Mouse (Mus musculus) embryonic facial prominence, embryonic 13.5 days (tissue): ENCODE results near the gene Hhatl. TPM values are rescaled to one million over a fixed set of nuclear protein-coding genes. Genes with fewer than 3 reads are reported as not detected.

Experiments
- ATAC-seq: fragments of 200-750 bp; cut with Nextera tagmentation; 2 replicates; pipeline ENCODE4 v1.8.0; 2017; ENCODE audit warnings: low read depth; ENCODE audit not compliant: insufficient number of reproducible peaks, insufficient read depth, low FRiP score, low TSS enrichment
- H3K27ac ChIP-seq: fragments of 300-500 bp; sonication (generic); 2 replicates; pipeline ENCODE4 v1.5.1; 2015; ENCODE audit warnings: moderate library complexity, mild to moderate bottlenecking, inconsistent platforms
- H3K27me3 ChIP-seq: fragments of 300-500 bp; sonication (generic); 2 replicates; pipeline ENCODE4 v1.6.1; 2015; ENCODE audit warnings: mild to moderate bottlenecking, inconsistent platforms
- H3K36me3 ChIP-seq: fragments of 300-500 bp; sonication (generic); 2 replicates; pipeline ENCODE4 v1.6.1; 2015; ENCODE audit warnings: mild to moderate bottlenecking, inconsistent platforms
- H3K4me1 ChIP-seq: fragments of 300-500 bp; sonication (generic); 2 replicates; pipeline ENCODE4 v1.6.1; 2015; ENCODE audit warnings: inconsistent platforms
- H3K4me2 ChIP-seq: fragments of 300-500 bp; sonication (generic); 2 replicates; pipeline ENCODE4 v1.6.1; 2015; ENCODE audit warnings: moderate library complexity, mild to moderate bottlenecking, inconsistent platforms
- H3K4me3 ChIP-seq: fragments of 300-500 bp; sonication (generic); 2 replicates; pipeline ENCODE4 v1.5.1; 2015; ENCODE audit warnings: mild to moderate bottlenecking, inconsistent platforms
- H3K9ac ChIP-seq: fragments of 300-500 bp; sonication (generic); 2 replicates; pipeline ENCODE4 v1.6.1; 2015; ENCODE audit warnings: mild to moderate bottlenecking, inconsistent platforms
- H3K9me3 ChIP-seq: fragments of 300-500 bp; sonication (generic); 2 replicates; pipeline ENCODE4 v1.6.1; 2016; ENCODE audit warnings: inconsistent platforms
- WGBS: fragments of 180-500 bp; shearing (Covaris S2); methylation state at CpG from one replicate; pipeline ENCODE4 v1.1.7; 2015; ENCODE audit warnings: mixed read lengths; 5-methylcytosine and 5-hydroxymethylcytosine counted together
- polyA plus RNA-seq: library from polyadenylated mRNA; unstranded; fragments of >200 nt; fragmentation: Nextera tagmentation; extraction: Ambion mirVana; gene quantifications from 2 replicates; pipeline ENCODE4 v1.2.1, GENCODE M21; 2015

Gene Hhatl
- 0.20 TPM in 1 of 2 replicates, not detected in the other for polyA plus RNA-seq

- WGBS: 43% methylated on average over 24 of the region's 24 CpGs
- Histone ChIP-seq H3K27me3 (no peaks in the 10 kb centered on the region), H3K4me1 (no peaks in the 10 kb centered on the region), H3K4me2 (no peak within 1 kb of the TSS), H3K9me3 (no peaks in the 10 kb centered on the region), H3K4me3 (no peak within 1 kb of the TSS), H3K36me3 (no peaks in the 10 kb centered on the region), H3K27ac (no peak within 1 kb of the TSS), H3K9ac (no peak within 1 kb of the TSS)
- ATAC-seq: no peak
Measured at GRCm38 (mm10) chr9:121791757-121792521, at the start of gene Hhatl. Hhatl (minus strand) TSS chr9:121792507.

- Histone ChIP-seq H3K9ac (peak overlapping the region; percentile 73), H3K4me2 (peak overlapping the region; percentile 75), H3K4me1 (0 out of 2 replicates have a peak, but pooled peaks cover 5% of the 10 kb centered on the region), H3K9me3 (no peaks in the 10 kb centered on the region), H3K27me3 (no peaks in the 10 kb centered on the region), H3K4me3 (peak overlapping the region; percentile 47), H3K27ac (no peak overlapping the region), H3K36me3 (no peaks in the 10 kb centered on the region)
- ATAC-seq: no peak; the same call in 1 of the 2 replicates
- WGBS: 34% methylated on average over 7 of the region's 7 CpGs
Measured at GRCm38 (mm10) chr9:121839622-121839965, 47.3 kb upstream of the Hhatl start.

- H3K4me1 ChIP-seq: 0 out of 2 replicates have a peak, but pooled peaks cover 5% of the 10 kb centered on the region
- WGBS: 3% methylated on average over 61 of the region's 61 CpGs
- H3K36me3 ChIP-seq: no peaks in the 10 kb centered on the region
- H3K4me2 ChIP-seq: peak within 1 kb of the TSS; percentile 75
- H3K4me3 ChIP-seq: peak within 1 kb of the TSS; percentile 47
- H3K9ac ChIP-seq: peak within 1 kb of the TSS; percentile 73
- peak; percentile 78 for ATAC-seq
- no peaks in the 10 kb centered on the region for H3K27me3 ChIP-seq
- no peaks in the 10 kb centered on the region for H3K9me3 ChIP-seq
- H3K27ac ChIP-seq: no peak within 1 kb of the TSS
Measured at GRCm38 (mm10) chr9:121838829-121839621, 46.7 kb upstream of the Hhatl start, which contains the start of gene Ccdc13. Ccdc13 (minus strand) TSS chr9:121839461.

GRCm38 (mm10) chr9:121838008-121838407 lies 45.7 kb upstream of the Hhatl start:
- H3K4me2 ChIP-seq: no peak overlapping the region
- H3K4me3 ChIP-seq: no peak overlapping the region
- no peaks in the 10 kb centered on the region for H3K27me3 ChIP-seq
- WGBS: 92% methylated on average over 6 of the region's 6 CpGs
- no peaks in the 10 kb centered on the region for H3K36me3 ChIP-seq
- H3K9me3 ChIP-seq: no peaks in the 10 kb centered on the region
- no peak overlapping the region for H3K27ac ChIP-seq
- ATAC-seq: no peak
- 0 out of 2 replicates have a peak, but pooled peaks cover 5% of the 10 kb centered on the region for H3K4me1 ChIP-seq
- H3K9ac ChIP-seq: no peak overlapping the region

GRCm38 (mm10) chr9:121833825-121834224 lies 41.5 kb upstream of the Hhatl start:
- no peak overlapping the region for H3K4me2 ChIP-seq
- no peak overlapping the region for H3K4me3 ChIP-seq
- no peaks in the 10 kb centered on the region for H3K27me3 ChIP-seq
- no peaks in the 10 kb centered on the region for H3K9me3 ChIP-seq
- H3K36me3 ChIP-seq: no peaks in the 10 kb centered on the region
- no peak overlapping the region for H3K9ac ChIP-seq
- ATAC-seq: no peak
- H3K27ac ChIP-seq: no peak overlapping the region
- H3K4me1 ChIP-seq: 0 out of 2 replicates have a peak, but pooled peaks cover 2% of the 10 kb centered on the region
- WGBS: 79% methylated on average over 11 of the region's 11 CpGs

GRCm38 (mm10) chr9:121830956-121831293 lies 38.6 kb upstream of the Hhatl start:
- Histone ChIP-seq H3K27me3 (no peaks in the 10 kb centered on the region), H3K4me3 (no peak overlapping the region), H3K4me2 (no peak overlapping the region), H3K9me3 (no peaks in the 10 kb centered on the region), H3K9ac (no peak overlapping the region), H3K27ac (no peak overlapping the region), H3K36me3 (no peaks in the 10 kb centered on the region), H3K4me1 (no peaks in the 10 kb centered on the region)
- 29% methylated on average over 6 of the region's 6 CpGs for WGBS
- no peak for ATAC-seq

- Histone ChIP-seq H3K27me3 (no peaks in the 10 kb centered on the region), H3K9me3 (no peaks in the 10 kb centered on the region), H3K9ac (no peak overlapping the region), H3K4me1 (no peaks in the 10 kb centered on the region), H3K4me3 (no peak overlapping the region), H3K36me3 (no peaks in the 10 kb centered on the region), H3K27ac (no peak overlapping the region), H3K4me2 (no peak overlapping the region)
- no peak for ATAC-seq
- 75% methylated on average over 6 of the region's 6 CpGs for WGBS
Measured at GRCm38 (mm10) chr9:121830243-121830955, 38.1 kb upstream of the Hhatl start.

GRCm38 (mm10) chr9:121829270-121829992 lies 37.1 kb upstream of the Hhatl start:
- ATAC-seq: no peak
- 71% methylated on average over 7 of the region's 7 CpGs for WGBS
- Histone ChIP-seq H3K4me2 (no peak overlapping the region), H3K9ac (no peak overlapping the region), H3K27ac (no peak overlapping the region), H3K4me1 (no peaks in the 10 kb centered on the region), H3K27me3 (no peaks in the 10 kb centered on the region), H3K4me3 (no peak overlapping the region), H3K9me3 (no peaks in the 10 kb centered on the region), H3K36me3 (no peaks in the 10 kb centered on the region)

- no peak overlapping the region for H3K4me2 ChIP-seq
- ATAC-seq: no peak
- H3K27ac ChIP-seq: no peak overlapping the region
- peaks cover 3% of the 10 kb centered on the region; the same call in 1 of the 2 replicates for H3K4me1 ChIP-seq
- 72% methylated on average over 6 of the region's 6 CpGs for WGBS
- H3K9me3 ChIP-seq: no peaks in the 10 kb centered on the region
- H3K4me3 ChIP-seq: no peak overlapping the region
- H3K27me3 ChIP-seq: no peaks in the 10 kb centered on the region
- H3K9ac ChIP-seq: no peak overlapping the region
- no peaks in the 10 kb centered on the region for H3K36me3 ChIP-seq
Measured at GRCm38 (mm10) chr9:121828314-121828713, 36.0 kb upstream of the Hhatl start.

- H3K4me3 ChIP-seq: no peak overlapping the region
- no peak for ATAC-seq
- no peaks in the 10 kb centered on the region for H3K36me3 ChIP-seq
- no peak overlapping the region for H3K9ac ChIP-seq
- H3K27me3 ChIP-seq: no peaks in the 10 kb centered on the region
- H3K27ac ChIP-seq: no peak overlapping the region
- H3K4me1 ChIP-seq: peaks cover 3% of the 10 kb centered on the region; the same call in 1 of the 2 replicates
- 84% methylated on average over 3 of the region's 3 CpGs for WGBS
- no peak overlapping the region for H3K4me2 ChIP-seq
- no peaks in the 10 kb centered on the region for H3K9me3 ChIP-seq
Measured at GRCm38 (mm10) chr9:121826356-121826755, 34.0 kb upstream of the Hhatl start.

GRCm38 (mm10) chr9:121823991-121824390 lies 31.7 kb upstream of the Hhatl start:
- ATAC-seq: no peak
- H3K27ac ChIP-seq: no peak overlapping the region
- H3K36me3 ChIP-seq: no peaks in the 10 kb centered on the region
- no peaks in the 10 kb centered on the region for H3K9me3 ChIP-seq
- H3K4me3 ChIP-seq: no peak overlapping the region
- H3K27me3 ChIP-seq: no peaks in the 10 kb centered on the region
- WGBS: 78% methylated on average over 7 of the region's 7 CpGs
- no peak overlapping the region for H3K9ac ChIP-seq
- H3K4me2 ChIP-seq: no peak overlapping the region
- H3K4me1 ChIP-seq: peaks cover 12% of the 10 kb centered on the region
